Mouse (Mus musculus) CD4-positive helper T cell, adult 2 months (primary cell): ENCODE data around the gene Slc39a5.

Source experiments
- DNase-seq: peaks from one replicate; pipeline ENCODE4 v3.0.0-alpha.2; 2012; ENCODE audit warnings: low read depth, missing footprints, low spot score

Slc39a5 gene

DNA sequence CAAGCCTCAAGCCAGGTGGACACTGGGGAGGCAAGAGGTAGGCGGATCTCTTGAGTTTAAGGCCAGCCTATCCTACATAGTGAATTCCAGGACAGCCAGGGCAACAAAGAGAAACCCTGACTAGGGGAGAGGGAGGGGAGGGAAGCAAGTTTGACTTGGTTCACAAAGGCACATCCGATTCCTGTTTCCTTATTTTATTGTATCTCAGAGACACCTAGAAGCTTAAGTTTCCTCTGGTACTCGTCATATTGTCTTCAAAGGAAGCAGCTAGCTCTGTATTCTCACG, 9.5 kb upstream of the Slc39a5 start:
- peak; percentile 58 for DNase-seq

GRCm38 (mm10) chr10:128409692-128410559, 8.9 kb upstream of the Slc39a5 start:
- peak; percentile 98 for DNase-seq

GRCm38 (mm10) chr10:128408591-128409535, 7.8 kb upstream of the Slc39a5 start:
- peak; percentile 40 for DNase-seq

GRCm38 (mm10) chr10:128403931-128404330, 2.9 kb upstream of the Slc39a5 start:
- no peak for DNase-seq

- DNase-seq = no peak
These were observed 609 bp upstream of the Slc39a5 start for GRCm38 (mm10) chr10:128401638-128402037.

DNA sequence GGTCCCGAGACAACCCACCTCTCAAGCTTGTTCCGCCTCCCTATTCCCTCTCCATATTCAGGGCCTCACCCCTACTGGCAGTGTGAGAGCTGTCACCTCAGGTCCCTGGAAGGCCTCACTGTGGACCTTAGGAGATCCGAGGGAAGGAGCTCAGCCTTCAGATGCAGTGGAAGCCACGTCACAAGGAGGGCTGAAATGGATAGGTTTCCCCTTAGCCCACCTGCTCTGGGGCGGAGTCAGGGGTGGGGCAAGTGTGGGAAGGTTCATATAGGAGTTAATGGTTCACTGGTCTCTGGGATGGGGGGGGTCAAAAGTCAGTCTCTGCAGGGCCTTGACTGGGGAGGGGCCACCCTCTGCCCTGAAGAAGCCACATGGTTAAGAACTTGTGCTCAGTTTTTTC, 691 bp downstream of the Slc39a5 start:
- no peak for DNase-seq

DNA sequence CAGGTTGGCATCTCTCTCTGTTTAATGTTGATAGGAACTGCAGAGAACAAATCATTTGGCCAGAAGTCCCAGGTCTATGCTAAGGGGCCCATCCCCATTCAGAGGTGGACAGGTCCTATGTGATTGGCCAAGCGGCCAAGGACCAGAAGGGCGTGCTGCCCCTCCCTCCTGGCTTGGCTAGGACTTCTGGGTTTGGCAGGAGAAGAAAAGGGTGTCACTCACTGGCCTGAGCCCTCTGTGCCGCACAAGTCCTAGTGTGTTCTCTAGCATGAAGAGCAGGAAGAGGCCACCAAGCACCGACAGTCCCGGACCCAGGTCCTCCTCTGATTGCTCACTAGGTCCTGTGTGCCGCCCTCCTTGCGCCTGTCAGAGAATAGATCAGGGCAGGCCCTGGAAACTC, 3.6 kb downstream of the Slc39a5 start:
- no peak for DNase-seq

GRCm38 (mm10) chr10:128396716-128397264, 4.2 kb downstream of the Slc39a5 start:
- no peak for DNase-seq

DNA sequence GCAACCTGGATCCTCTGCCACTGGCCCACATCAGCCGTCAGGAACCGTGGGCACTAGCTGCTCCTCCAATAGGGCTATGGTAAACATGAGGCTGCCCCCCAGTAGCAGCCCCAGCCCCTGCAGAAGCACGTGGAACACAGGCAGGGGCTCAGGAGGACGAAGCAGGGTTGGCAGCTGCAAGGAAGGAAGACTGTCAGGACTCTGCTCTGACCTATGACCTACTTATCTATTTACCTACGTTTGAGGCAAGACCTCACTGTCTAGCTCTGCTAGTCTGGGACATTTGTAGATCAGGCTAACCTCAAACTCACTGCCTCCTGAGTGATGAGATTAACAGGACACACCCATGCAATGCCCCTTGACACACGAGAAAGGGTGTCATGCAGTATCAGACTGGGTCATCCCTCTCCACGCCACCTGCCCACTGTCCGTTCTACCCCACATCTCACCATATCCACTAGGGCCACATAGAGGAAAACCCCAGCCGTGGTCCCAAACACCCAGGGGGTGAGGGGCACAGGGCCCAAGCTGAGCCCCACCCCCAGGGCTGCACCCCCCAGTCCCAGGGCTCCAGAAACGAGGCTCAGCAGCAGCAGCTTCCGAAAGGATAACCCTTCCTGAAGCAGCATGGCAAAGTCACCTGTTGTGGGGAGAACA, 4.9 kb downstream of the Slc39a5 start:
- DNase-seq = no peak

GRCm38 (mm10) chr10:128391850-128392249, 9.2 kb downstream of the Slc39a5 start:
- no peak for DNase-seq

GRCm38 (mm10) chr10:128390366-128390765, 10.7 kb downstream of the Slc39a5 start:
- DNase-seq = no peak

DNA sequence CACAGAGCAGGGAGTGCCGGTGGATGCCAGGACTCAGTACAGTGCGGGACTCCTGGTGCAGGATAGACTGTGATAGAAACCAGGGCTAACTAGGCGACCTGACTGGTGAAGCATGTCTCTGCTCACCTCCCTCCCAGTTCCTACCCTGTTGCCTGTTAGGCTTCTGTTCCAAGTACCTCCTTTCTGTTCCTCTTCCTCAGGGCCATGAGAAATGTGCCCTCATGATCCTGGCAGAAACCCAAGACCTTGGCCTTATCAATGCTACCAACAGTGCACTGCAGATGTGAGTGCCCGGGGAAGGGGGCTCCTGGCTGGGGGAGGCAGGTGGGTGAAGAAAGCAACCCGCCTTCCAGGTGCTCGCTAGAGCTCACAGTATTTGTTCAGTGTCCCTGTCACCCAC, 11.5 kb downstream of the Slc39a5 start:
- no peak for DNase-seq

DNA sequence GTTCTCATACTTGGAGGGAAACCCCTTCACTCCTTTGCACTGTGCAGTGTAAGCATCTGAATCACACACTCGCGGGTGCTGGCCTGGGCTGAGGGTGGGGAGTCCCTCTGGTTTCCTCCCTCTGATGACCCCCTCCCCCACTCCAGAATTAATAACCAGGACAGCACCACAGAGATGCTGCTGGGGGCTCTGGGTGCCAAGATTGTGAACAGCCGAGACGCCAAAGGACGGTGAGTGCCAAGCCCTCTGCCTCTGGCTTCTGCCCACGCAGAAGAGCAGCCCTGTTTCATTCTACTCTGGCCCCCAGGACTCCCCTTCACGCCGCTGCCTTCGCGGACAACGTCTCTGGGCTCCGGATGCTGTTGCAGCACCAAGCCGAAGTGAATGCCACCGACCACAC, 12.1 kb downstream of the Slc39a5 start:
- DNase-seq = no peak

DNA sequence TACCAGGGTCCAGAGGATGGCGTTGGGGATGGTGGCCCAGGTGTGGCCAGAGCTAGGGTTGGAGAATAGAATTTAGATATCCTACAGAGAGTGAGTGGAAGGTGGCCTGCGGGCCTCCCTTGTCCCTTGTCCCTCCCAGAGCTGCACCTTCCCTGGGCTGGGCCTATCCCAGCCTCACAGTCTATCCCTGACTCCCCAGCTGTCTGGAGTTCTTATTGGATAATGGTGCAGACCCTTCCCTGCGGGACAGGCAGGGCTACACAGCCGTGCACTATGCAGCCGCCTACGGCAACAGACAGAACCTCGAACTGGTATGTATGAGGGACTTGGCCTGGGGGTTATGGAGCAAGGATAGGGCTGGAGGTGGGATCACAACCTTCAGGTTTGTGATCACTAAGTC, 15.1 kb downstream of the Slc39a5 start:
- DNase-seq = no peak

DNA sequence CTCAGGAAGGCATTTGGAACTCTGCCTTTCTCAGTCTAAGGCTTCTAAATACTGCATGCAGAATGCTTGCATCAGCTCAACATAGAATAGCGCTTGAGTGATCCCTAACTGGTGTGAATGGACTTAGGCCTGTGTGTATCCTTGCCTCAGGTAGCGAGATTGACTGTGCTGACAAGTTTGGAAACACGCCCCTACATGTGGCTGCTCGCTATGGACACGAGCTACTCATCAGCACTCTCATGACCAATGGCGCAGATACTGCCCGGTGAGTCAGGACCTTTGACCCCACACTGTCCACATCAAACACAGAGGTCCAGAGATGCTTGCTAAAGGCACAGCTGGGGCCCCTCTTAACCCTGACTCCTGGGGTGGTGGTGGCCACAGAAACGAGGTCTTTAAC, 18.5 kb downstream of the Slc39a5 start:
- no peak for DNase-seq

- DNase-seq = peak; percentile 37
These were observed 20.5 kb downstream of the Slc39a5 start for GRCm38 (mm10) chr10:128380565-128380964.

DNA sequence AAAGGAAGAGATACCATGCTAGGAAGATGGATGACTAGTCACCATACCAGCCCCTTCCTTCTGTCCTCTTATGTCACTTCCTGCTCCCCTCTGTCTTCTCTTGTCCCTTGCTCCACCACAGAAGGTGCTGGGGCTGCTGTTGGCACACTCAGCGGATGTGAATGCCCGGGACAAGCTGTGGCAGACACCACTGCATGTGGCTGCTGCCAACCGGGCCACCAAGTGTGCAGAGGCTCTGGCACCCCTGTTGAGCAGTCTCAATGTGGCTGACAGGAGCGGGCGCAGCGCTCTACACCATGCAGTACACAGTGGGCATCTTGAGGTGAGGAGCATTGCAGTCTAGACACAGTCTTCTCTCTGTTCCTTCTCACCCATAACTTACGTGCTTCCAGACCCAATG, 21.8 kb downstream of the Slc39a5 start:
- DNase-seq = no peak

GRCm38 (mm10) chr10:128378462-128378861, 22.6 kb downstream of the Slc39a5 start:
- no peak for DNase-seq

DNA sequence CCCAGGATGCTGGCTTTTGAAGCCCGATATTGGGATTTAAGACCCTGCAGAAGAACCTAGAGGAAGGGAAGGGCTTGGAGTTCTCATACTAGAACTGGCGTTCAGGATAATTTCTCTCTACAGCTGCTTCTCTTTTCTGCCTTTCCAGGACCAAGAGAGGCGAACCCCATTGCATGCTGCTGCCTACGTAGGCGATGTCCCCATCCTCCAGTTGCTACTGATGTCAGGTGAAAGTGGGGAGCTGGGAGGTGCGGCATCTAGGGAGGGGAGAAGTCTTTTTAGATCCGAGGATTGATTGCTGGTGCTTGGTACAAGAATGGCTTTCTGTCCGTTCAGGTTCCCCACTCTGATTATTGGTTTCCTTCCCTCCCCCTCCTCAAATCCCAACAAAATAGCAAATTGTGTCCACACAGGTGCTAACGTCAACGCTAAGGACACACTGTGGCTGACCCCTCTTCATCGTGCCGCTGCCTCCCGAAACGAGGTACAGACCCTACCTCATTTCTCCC, 23.0 kb downstream of the Slc39a5 start:
- DNase-seq = no peak

DNA sequence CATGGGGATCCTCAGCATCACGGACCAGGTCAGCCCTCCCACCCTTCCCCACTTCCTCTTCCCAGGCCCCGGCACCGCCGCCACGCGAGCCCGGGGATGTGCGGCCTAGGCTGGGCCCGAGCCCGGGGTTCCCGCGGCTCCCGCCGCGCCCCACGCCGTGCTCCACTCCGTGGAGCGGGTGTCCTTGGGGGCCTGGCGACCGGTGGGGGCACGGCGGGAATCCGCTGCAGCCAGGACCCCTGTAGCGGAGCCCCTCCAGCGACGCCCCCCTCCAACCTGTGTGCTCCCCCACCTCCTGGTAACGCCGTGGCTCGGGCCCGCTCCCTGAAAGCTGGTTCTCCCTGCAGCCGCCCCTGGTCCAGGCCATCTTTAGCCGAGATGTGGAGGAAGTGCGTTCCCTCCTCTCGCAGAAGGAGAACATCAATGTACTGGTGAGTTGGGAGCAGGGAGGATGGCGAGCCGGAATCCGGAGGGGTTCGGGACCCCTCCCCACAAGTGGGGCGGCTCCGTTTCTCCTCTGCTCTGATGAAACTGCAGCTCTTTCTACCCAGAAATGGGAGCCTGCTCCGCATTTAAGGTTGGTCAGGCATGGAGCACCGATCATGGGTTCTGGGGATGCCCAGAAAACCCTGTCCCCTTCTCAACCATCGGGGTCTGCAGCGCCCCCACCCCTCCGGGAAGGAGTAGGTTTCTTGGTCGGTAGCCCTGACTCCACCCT, 23.6 kb downstream of the Slc39a5 start:
- no peak for DNase-seq
